Mouse (Mus musculus): Measurements from ENCODE around the gene Utp4. TPM values are rescaled to one million over a fixed set of nuclear protein-coding genes. Genes with fewer than 3 reads are reported as not detected.
A peak's percentile ranks its signal among the peaks of the same experiment; 100 is the strongest.
"Not testable (repeated sequence)": the region's sequence is repeated elsewhere in the genome, so short reads cannot be mapped to it uniquely, and the experiment has no call there.

Gene Utp4
- total RNA-seq, 2 experiments from 2014 or later = 36.4 to 39.4 TPM

- no peak overlapping the region for H3K27ac ChIP-seq
- no peak for DNase-seq (ENCODE audit: extremely low spot score in 1 of 2, low spot score in 2 of 2)
- intact Hi-C loops (cut with DNase I) = loop anchor here (5.0 kb wide), 2 partner anchors 100 to 155 kb away; no protein-coding TSS in a partner anchor
- H3K4me3 ChIP-seq = peak overlapping the region; percentile 66
- no peak for TF ChIP-seq CTCF (IDR thresholded peaks at IDR 0.05)
Measured at GRCm38 (mm10) chr8:106872454-106873034, 20.9 kb upstream of the Utp4 start.

DNA sequence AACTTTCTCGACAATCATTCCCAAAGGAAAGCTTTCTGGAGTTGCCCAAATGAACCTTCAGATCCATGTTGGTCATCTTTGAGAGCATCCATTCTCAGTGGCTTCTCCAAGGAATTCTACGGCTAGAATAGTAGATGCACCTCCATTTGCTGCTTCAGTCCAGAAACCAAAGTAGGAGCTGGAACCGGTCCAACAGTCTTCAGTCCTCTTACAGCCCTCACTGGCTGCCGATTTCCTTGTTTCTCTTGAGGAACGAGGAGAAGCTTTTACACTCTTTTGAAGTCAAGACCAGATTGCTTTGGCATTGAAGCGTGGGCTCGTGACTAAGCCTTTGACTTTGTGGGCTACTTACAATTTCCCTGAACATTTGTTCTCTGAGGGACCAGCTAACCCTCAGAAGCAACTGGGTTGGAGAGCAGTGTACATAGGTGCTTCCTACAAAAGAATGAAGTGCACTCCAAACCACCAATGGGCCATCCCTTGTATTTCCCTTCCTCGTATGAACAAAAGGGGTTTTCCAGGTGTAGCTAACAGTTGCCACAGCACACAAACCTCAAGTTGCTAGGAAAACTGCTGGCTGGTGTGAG, 13.2 kb upstream of the Utp4 start:
- no peak for TF ChIP-seq CTCF (IDR thresholded peaks at IDR 0.05)

GRCm38 (mm10) chr8:106884094-106884493, 9.3 kb upstream of the Utp4 start:
- DNase-seq (ENCODE audit: extremely low spot score in 1 of 2, low spot score in 2 of 2); H3K4me3 ChIP-seq; H3K27ac ChIP-seq: not testable (repeated sequence)
- intact Hi-C loops (cut with DNase I) = loop anchor here (10.0 kb wide), 1 partner anchor 469 kb away; the partner anchor contains the start of gene Zfp90

More for the DNA sequence above, 13.2 kb upstream of the Utp4 start:
- DNase-seq (ENCODE audit: extremely low spot score in 1 of 2, low spot score in 2 of 2) = no peak
- Histone ChIP-seq H3K27ac (no peak overlapping the region), H3K4me3 (no peak overlapping the region)
- intact Hi-C loops (cut with DNase I) = loop anchor here (10.0 kb wide), 1 partner anchor 465 kb away; the partner anchor contains the start of gene Zfp90

- intact Hi-C loops (cut with DNase I) = loop anchor here (5.0 to 10.0 kb wide), 2 partner anchors 188 to 470 kb away; partner anchors contain the start of gene Zfp90
- not testable (repeated sequence) for DNase-seq (ENCODE audit: extremely low spot score in 1 of 2, low spot score in 2 of 2); H3K27ac ChIP-seq; H3K4me3 ChIP-seq
Measured at GRCm38 (mm10) chr8:106884826-106885400, 8.5 kb upstream of the Utp4 start.

- peak; percentile 91 for TF ChIP-seq CTCF (IDR thresholded peaks at IDR 0.05)
- intact Hi-C loops (cut with DNase I) = loop anchor here (1.0 to 10.0 kb wide), 3 partner anchors 169 to 473 kb away; partner anchors contain the start of gene Zfp90
- H3K4me3 ChIP-seq = no peak overlapping the region
- H3K27ac ChIP-seq = no peak overlapping the region
- peak; percentile 68 to 73 for DNase-seq (ENCODE audit: extremely low spot score in 1 of 2, low spot score in 2 of 2)
Measured at GRCm38 (mm10) chr8:106887336-106888189, 5.9 kb upstream of the Utp4 start.

DNA sequence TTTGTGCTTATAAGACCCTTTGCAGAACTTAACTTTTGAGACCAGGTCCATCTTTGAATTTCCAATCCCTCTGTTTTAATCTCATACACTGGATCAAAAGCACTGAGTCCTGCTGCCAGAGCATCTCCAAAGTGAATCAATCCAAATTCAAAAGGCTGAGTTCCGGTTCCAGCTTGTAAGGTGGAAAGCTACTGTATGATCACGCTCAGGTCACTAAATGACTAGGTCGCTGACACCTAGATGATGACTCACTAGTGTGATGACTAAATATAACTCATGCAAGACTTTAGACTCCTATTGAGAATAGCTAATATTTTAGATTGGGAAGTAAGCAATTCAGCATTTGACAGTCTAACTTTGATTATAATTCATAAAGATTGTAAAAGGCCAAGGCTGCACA, 4.6 kb upstream of the Utp4 start:
- DNase-seq (ENCODE audit: extremely low spot score in 1 of 2, low spot score in 2 of 2) = no peak
- no peak overlapping the region for H3K27ac ChIP-seq
- no peak for TF ChIP-seq CTCF (IDR thresholded peaks at IDR 0.05)
- intact Hi-C loops (cut with DNase I) = loop anchor here (1.0 to 10.0 kb wide), 3 partner anchors 171 to 474 kb away; partner anchors contain the start of gene Zfp90
- no peak overlapping the region for H3K4me3 ChIP-seq

DNA sequence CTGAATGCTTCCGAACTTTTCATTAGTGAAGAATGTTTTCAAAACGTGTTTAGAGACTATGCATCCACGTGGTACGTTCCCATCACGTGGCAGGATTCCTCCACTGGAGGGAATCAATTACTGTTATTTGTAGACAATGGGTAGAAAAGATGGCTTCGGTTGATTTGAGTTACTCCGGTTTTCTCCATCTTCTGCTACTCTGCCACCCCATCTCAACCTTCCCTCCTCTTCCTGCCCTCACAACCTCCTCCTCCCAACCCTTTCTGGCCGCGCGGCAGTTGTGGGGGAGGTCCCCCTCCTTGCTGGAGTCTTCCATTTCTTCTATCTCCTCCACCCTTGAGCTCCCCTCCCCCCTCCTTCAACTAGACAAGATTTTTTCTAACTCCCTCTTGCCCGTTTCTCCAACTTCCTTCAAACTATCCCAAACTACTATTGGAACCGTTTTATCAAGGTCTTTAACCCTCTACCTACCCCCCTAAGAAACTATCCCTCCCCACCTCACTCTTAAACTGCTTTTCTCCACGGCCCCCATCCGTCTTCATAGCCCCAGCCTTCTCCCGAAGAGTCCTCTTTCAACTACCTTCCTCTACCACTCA, 1.1 kb upstream of the Utp4 start:
- intact Hi-C loops (cut with DNase I) = no loop called here
- H3K27ac ChIP-seq = no peak overlapping the region
- peak overlapping the region; percentile 71 for H3K4me3 ChIP-seq
- TF ChIP-seq CTCF (IDR thresholded peaks at IDR 0.05) = no peak
- no peak for DNase-seq (ENCODE audit: extremely low spot score in 1 of 2, low spot score in 2 of 2)

DNA sequence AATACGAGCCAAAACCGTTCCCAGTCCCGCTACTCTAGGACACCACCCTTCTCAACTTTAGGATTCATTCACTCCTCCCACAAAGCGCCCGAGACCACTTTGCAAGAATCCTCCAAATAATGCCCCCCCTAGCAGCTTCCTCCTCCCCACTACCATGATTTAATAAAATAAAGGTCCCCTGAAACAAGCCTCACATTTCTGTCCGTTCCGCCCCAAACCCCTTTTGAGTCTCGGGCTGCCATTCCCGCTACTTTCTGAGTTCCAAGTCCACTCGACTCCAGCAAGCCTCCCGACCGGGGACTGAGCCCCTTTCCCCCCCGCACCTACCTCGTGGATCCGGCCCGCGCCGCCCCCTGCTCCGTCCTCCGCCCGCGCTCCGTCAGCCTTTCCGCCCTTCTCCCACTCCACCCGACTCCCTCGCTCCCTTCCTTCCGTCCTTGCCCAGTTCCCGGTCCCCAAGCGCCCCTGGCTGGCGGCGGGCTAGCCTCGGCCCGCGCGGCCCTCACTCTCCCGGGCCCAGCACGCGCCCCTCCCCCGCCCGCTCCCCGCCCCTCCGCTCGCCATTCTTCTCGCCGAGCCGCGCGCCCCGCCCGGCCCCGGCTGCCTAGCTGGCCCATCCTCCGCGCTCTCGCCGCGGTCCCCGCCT, 507 bp upstream of the Utp4 start:
- peak overlapping the region; percentile 67 for H3K27ac ChIP-seq
- intact Hi-C loops (cut with DNase I) = loop anchor here (1.0 kb wide), 1 partner anchor 163 kb away; the partner anchor contains the start of genes Cog8 and Nip7
- TF ChIP-seq CTCF (IDR thresholded peaks at IDR 0.05) = no peak
- peak overlapping the region; percentile 71 for H3K4me3 ChIP-seq
- peak in 1 of 2 experiments; percentile 28 for DNase-seq (ENCODE audit: extremely low spot score in 1 of 2, low spot score in 2 of 2)

- intact Hi-C loops (cut with DNase I) = no loop called here
- no peak for TF ChIP-seq CTCF (IDR thresholded peaks at IDR 0.05)
- Histone ChIP-seq H3K27ac (no peak overlapping the region), H3K4me3 (no peak overlapping the region)
- no peak for DNase-seq (ENCODE audit: extremely low spot score in 1 of 2, low spot score in 2 of 2)
Measured at GRCm38 (mm10) chr8:106899473-106899872, 6.0 kb downstream of the Utp4 start.

DNA sequence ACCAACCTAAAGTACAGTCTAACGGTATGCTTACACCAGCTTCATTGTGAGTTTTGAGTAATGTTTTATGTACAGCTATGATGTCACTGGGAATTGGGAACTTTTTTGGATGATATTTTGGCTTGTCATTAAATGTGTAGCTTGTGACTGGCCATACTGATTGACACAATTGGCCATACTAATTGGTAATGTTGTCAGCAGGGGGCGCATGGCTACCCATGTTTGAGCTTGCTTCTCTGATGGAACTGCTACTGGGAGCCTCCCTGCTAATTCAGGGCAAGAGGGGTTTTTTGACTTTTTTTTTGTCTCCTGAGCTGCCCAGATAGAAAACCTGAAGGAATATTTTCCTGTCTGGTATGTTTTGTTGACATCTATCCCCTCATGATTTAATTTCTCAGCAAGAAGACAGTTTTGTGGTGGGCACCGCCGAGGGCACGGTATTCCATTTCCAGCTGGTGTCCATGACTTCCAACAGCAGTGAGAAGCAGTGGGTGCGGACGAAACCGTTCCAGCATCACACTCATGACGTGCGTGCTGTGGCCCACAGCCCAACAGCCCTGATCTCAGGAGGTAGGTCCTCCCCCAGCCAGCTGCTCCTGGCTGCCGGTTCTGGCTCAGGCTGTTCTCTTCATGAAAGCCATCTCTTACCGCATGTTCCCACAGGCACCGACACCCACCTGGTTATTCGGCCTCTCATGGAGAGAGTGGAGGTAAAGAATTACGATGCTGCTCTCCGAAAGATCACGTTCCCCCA, 12.5 kb downstream of the Utp4 start:
- Histone ChIP-seq H3K4me3 (no peak overlapping the region), H3K27ac (peak overlapping the region; percentile 68)
- peak; percentile 60 for TF ChIP-seq CTCF (IDR thresholded peaks at IDR 0.05)
- intact Hi-C loops (cut with DNase I) = loop anchor here (1.0 to 5.0 kb wide), 3 partner anchors 13 to 96 kb away; no protein-coding TSS in a partner anchor
- peak; percentile 62 to 82 for DNase-seq (ENCODE audit: extremely low spot score in 1 of 2, low spot score in 2 of 2)

Data from left cerebral cortex, adult 2 months (tissue).